8 mouse cellular contexts compared by ENCODE assay signal in genomic region chr7:47132180-47132930, GRCm38 (mm10). TPM values are rescaled to one million over a fixed set of nuclear protein-coding genes. Genes with fewer than 3 reads are reported as not detected.
DNase-seq lines count a peak whose midpoint lies in the region; ATAC-seq and TF ChIP-seq lines count a peak whose summit lies in the region.

No protein-coding gene starts in this region.

- no peaks in the 10 kb centered on the region for H3K4me1 ChIP-seq in thymus, adult 2 months (replicated peaks; ENCODE audit: control insufficient read depth, insufficient read depth, low read length)
- H3K4me1 ChIP-seq in stomach, embryonic 16.5 days (ENCODE audit: control insufficient read depth, insufficient read depth, low read length) = peaks cover 15% of the 10 kb centered on the region

- ATAC-seq in common myeloid progenitor, adult 5-6 weeks (replicated peaks; ENCODE audit: low read depth, poor library complexity, severe bottlenecking) = peak; percentile 33
- peak; percentile 46 for ATAC-seq in granulocyte monocyte progenitor cell, adult 5-6 weeks (replicated peaks; ENCODE audit: poor library complexity, severe bottlenecking)
- peak; percentile 45; the same call in 1 of the 2 replicates for ATAC-seq in stomach, embryonic 16.5 days (ENCODE audit: insufficient read depth, low FRiP score)
- ATAC-seq in monocyte, adult 5-6 weeks (replicated peaks; ENCODE audit: insufficient number of reproducible peaks, low FRiP score, low TSS enrichment, poor library complexity, severe bottlenecking) = no peak

- 2% methylated on average over 65 of the region's 65 CpGs for WGBS in thymus, adult 2 months
- WGBS in stomach, embryonic 16.5 days = under 1% methylated on average over 64 of the region's 65 CpGs

- DNase-seq in thymus, adult 2 months = no peak
- no peak for DNase-seq in thymus, postnatal 25 days
- peak; percentile 53 to 71 for DNase-seq in layer of hippocampus, postnatal 25 days (ENCODE audit: extremely low spot score in 1 of 2, low spot score in 1 of 2)
- DNase-seq in mesoderm, embryonic 11.5 days (ENCODE audit: low read depth, low spot score) = peak; percentile 54

- peak overlapping the region; percentile 67 for H3K9ac ChIP-seq in stomach, embryonic 16.5 days (ENCODE audit: low read length)

- TF ChIP-seq CTCF in thymus, adult 2 months (IDR thresholded peaks at IDR 0.05; ENCODE audit: borderline replicate concordance, control insufficient read depth, extremely low read depth, insufficient read depth, low read length, poor library complexity) = no peak

- TF ChIP-seq POLR2A in thymus, adult 2 months (IDR thresholded peaks at IDR 0.05; ENCODE audit: control insufficient read depth, extremely low read depth, insufficient read depth, low read length, poor library complexity) = no peak

- peaks cover 10% of the 10 kb centered on the region; the same call in 1 of the 2 replicates for H3K27me3 ChIP-seq in thymus, adult 2 months (ENCODE audit: control insufficient read depth, insufficient read depth, low read length)
- peaks cover 57% of the 10 kb centered on the region for H3K27me3 ChIP-seq in stomach, embryonic 16.5 days (ENCODE audit: control insufficient read depth, insufficient read depth, low read length)

- H3K9me3 ChIP-seq in stomach, embryonic 16.5 days (replicated peaks; ENCODE audit: control insufficient read depth, low read length) = no peaks in the 10 kb centered on the region

- 0 out of 2 replicates have a peak overlapping the region, but pooled peaks have one; percentile 6 for H3K4me3 ChIP-seq in thymus, adult 2 months (ENCODE audit: control insufficient read depth, insufficient read depth, low read length)
- H3K4me3 ChIP-seq in stomach, embryonic 16.5 days (replicated peaks; ENCODE audit: low read length) = peak overlapping the region; percentile 58

- peak overlapping the region; percentile 98 for H3K4me2 ChIP-seq in stomach, embryonic 16.5 days (ENCODE audit: low read depth, low read length)

- H3K27ac ChIP-seq in thymus, adult 2 months (ENCODE audit: control insufficient read depth, insufficient read depth, low read length) = no peak overlapping the region
- no peak overlapping the region for H3K27ac ChIP-seq in stomach, embryonic 16.5 days (ENCODE audit: low read length)

- no peaks in the 10 kb centered on the region for H3K36me3 ChIP-seq in thymus, adult 2 months (ENCODE audit: control insufficient read depth, insufficient read depth, low read length)
- H3K36me3 ChIP-seq in stomach, embryonic 16.5 days (ENCODE audit: control insufficient read depth, insufficient read depth, low read length) = no peaks in the 10 kb centered on the region

RNA-seq across cellular contexts. Expression of gene Ptpn5, which starts 1.1 kb away (rescaled TPM):
- 1.3 and 2.2 TPM in 2 replicates for polyA plus RNA-seq in thymus, adult 2 months (2012; rRNA removed)
- total RNA-seq in common myeloid progenitor, adult 5-6 weeks (2017) = not detected in 2 replicates
- not detected in 2 replicates for total RNA-seq in granulocyte monocyte progenitor cell, adult 5-6 weeks (2014; fragmentation: Nextera tagmentation)
- not detected in 2 replicates for total RNA-seq in granulocyte monocyte progenitor cell, adult 5-6 weeks (2017)
- 100 to 1,000 TPM in 1 of 2 experiments, 10 to 100 TPM in 1; 86.8 to 100 TPM for total RNA-seq in layer of hippocampus, postnatal 25 days (2021)
- 1.2 and 1.3 TPM in 2 replicates for polyA plus RNA-seq in stomach, embryonic 16.5 days (2015; fragmentation: Nextera tagmentation; extraction: Ambion mirVana)
- total RNA-seq in monocyte, adult 5-6 weeks (2017) = 1.6 TPM in 1 of 3 replicates, not detected in the others

Comparison
In these comparisons a context has a peak if more than half of its experiments do, and no peak if none do; other contexts are left out.
1. DNase-seq: peak in layer of hippocampus, postnatal 25 days (2 of 2) and mesoderm, embryonic 11.5 days (single experiment); none in thymus, adult 2 months (single experiment) and thymus, postnatal 25 days (single experiment).
2. RNA of gene Ptpn5, which starts 1.1 kb away (total RNA-seq): 86.8 to 100 TPM in layer of hippocampus, postnatal 25 days; not detected in common myeloid progenitor, adult 5-6 weeks, not detected in granulocyte monocyte progenitor cell, adult 5-6 weeks and 1.6 TPM in monocyte, adult 5-6 weeks; every median in the first group is over 10 times any median in the second.